ENCODE assay signal across 7 mouse cellular contexts in genomic region chr10:62500088-62500915, GRCm38 (mm10). TPM values are rescaled to one million over a fixed set of nuclear protein-coding genes. Genes with fewer than 3 reads are reported as not detected.
DNase-seq lines count a peak whose midpoint lies in the region; ATAC-seq and TF ChIP-seq lines count a peak whose summit lies in the region.

No protein-coding gene starts in this region.

- H3K9ac ChIP-seq in intestine, embryonic 15.5 days = no peak overlapping the region
- H3K9ac ChIP-seq in limb, embryonic 11.5 days (ENCODE audit: low read length) = no peak overlapping the region
- no peak overlapping the region; the same call in 1 of the 2 replicates for H3K9ac ChIP-seq in midbrain, embryonic 13.5 days (replicated peaks)

- peak; percentile 60 for ATAC-seq in activated CD4-positive, CD25-positive, alpha-beta regulatory T cell, adult 4 months
- ATAC-seq in intestine, embryonic 15.5 days = peak; percentile 54
- 0 out of 2 replicates have a peak, but pooled peaks have one; percentile 21 for ATAC-seq in limb, embryonic 11.5 days (ENCODE audit: insufficient number of reproducible peaks, low FRiP score, low TSS enrichment, low read depth)
- ATAC-seq in midbrain, embryonic 13.5 days = peak; percentile 80

- no peaks in the 10 kb centered on the region for H3K27me3 ChIP-seq in intestine, embryonic 15.5 days (replicated peaks)
- H3K27me3 ChIP-seq in limb, embryonic 11.5 days (ENCODE audit: control insufficient read depth, insufficient read depth, low read length) = no peaks in the 10 kb centered on the region
- H3K27me3 ChIP-seq in midbrain, embryonic 13.5 days = peaks cover 3% of the 10 kb centered on the region; the same call in 1 of the 2 replicates
- H3K27me3 ChIP-seq in small intestine, adult 2 months (ENCODE audit: control insufficient read depth, insufficient read depth, low read length) = no peaks in the 10 kb centered on the region

- no peaks in the 10 kb centered on the region for H3K4me1 ChIP-seq in intestine, embryonic 15.5 days (replicated peaks)
- no peaks in the 10 kb centered on the region for H3K4me1 ChIP-seq in limb, embryonic 11.5 days (ENCODE audit: control insufficient read depth, insufficient read depth, low read length)
- H3K4me1 ChIP-seq in midbrain, embryonic 13.5 days (replicated peaks) = no peaks in the 10 kb centered on the region
- H3K4me1 ChIP-seq in small intestine, adult 2 months (ENCODE audit: control insufficient read depth, insufficient read depth, insufficient read length, low read length) = peaks cover 7% of the 10 kb centered on the region; the same call in 1 of the 2 replicates

- no peak overlapping the region for H3K4me2 ChIP-seq in intestine, embryonic 15.5 days (replicated peaks)
- H3K4me2 ChIP-seq in limb, embryonic 11.5 days (ENCODE audit: low read depth, severe bottlenecking) = no peak overlapping the region
- peak overlapping the region; percentile 38 for H3K4me2 ChIP-seq in midbrain, embryonic 13.5 days (replicated peaks)

- peak; percentile 78; the same call in 1 of the 2 replicates for TF ChIP-seq CTCF in small intestine, adult 2 months (IDR thresholded peaks at IDR 0.05; ENCODE audit: extremely low read depth, insufficient read length, insufficient replicate concordance, low read depth, low read length)

- no peak overlapping the region for H3K27ac ChIP-seq in intestine, embryonic 15.5 days
- H3K27ac ChIP-seq in limb, embryonic 11.5 days (replicated peaks; ENCODE audit: low read depth, low read length) = no peak overlapping the region
- H3K27ac ChIP-seq in midbrain, embryonic 13.5 days = no peak overlapping the region
- H3K27ac ChIP-seq in small intestine, adult 2 months (ENCODE audit: insufficient read depth, low read depth, low read length) = peak overlapping the region; percentile 33; the same call in 1 of the 2 replicates

- H3K36me3 ChIP-seq in intestine, embryonic 15.5 days = no peaks in the 10 kb centered on the region
- H3K36me3 ChIP-seq in limb, embryonic 11.5 days (ENCODE audit: control insufficient read depth, insufficient read depth, low read length) = no peaks in the 10 kb centered on the region
- no peaks in the 10 kb centered on the region for H3K36me3 ChIP-seq in midbrain, embryonic 13.5 days
- H3K36me3 ChIP-seq in small intestine, adult 2 months (ENCODE audit: control insufficient read depth, insufficient read depth, low read length) = no peaks in the 10 kb centered on the region

- no peak overlapping the region for H3K4me3 ChIP-seq in intestine, embryonic 15.5 days (replicated peaks)
- no peak overlapping the region for H3K4me3 ChIP-seq in limb, embryonic 11.5 days (ENCODE audit: low read depth, low read length)
- no peak overlapping the region for H3K4me3 ChIP-seq in midbrain, embryonic 13.5 days (replicated peaks)
- no peak overlapping the region for H3K4me3 ChIP-seq in small intestine, adult 2 months (ENCODE audit: low read depth, low read length)

- peak; percentile 74 for DNase-seq in cerebellum, adult 9-10 months
- DNase-seq in frontal cortex, postnatal 25 days (ENCODE audit: low spot score in 2 of 2) = peak; percentile 19 to 35
- peak; percentile 67 for DNase-seq in limb, embryonic 11.5 days (ENCODE audit: low spot score)

- H3K9me3 ChIP-seq in intestine, embryonic 15.5 days = no peaks in the 10 kb centered on the region
- no peaks in the 10 kb centered on the region for H3K9me3 ChIP-seq in limb, embryonic 11.5 days (ENCODE audit: control insufficient read depth, low read length)
- H3K9me3 ChIP-seq in midbrain, embryonic 13.5 days = no peaks in the 10 kb centered on the region

- no peak for TF ChIP-seq POLR2A in small intestine, adult 2 months (IDR thresholded peaks at IDR 0.05; ENCODE audit: low read depth, low read length)

- WGBS in intestine, embryonic 15.5 days = 23% methylated on average over 15 of the region's 15 CpGs
- 26% methylated on average over 15 of the region's 15 CpGs for WGBS in limb, embryonic 11.5 days
- WGBS in midbrain, embryonic 13.5 days = 24% methylated on average over 15 of the region's 15 CpGs
- 22% methylated on average over 15 of the region's 15 CpGs for WGBS in small intestine, adult 2 months

RNA-seq across cellular contexts. Expression of gene Vps26a, which starts 13.7 kb away (rescaled TPM):
- polyA plus RNA-seq in activated CD4-positive, CD25-positive, alpha-beta regulatory T cell, adult 4 months (2017; shearing (Covaris generic)) = 10 to 100 TPM; 68.8 to 72.1 TPM
- 107 and 119 TPM in 2 replicates for polyA plus RNA-seq in intestine, embryonic 15.5 days (2015; fragmentation: Nextera tagmentation; extraction: Ambion mirVana)
- polyA plus RNA-seq in limb, embryonic 11.5 days (2014; fragmentation: Nextera tagmentation; extraction: Ambion mirVana) = 81.3 and 82.3 TPM in 2 replicates
- 68.5 and 69.2 TPM in 2 replicates for polyA plus RNA-seq in midbrain, embryonic 13.5 days (2015; fragmentation: Nextera tagmentation; extraction: Ambion mirVana)
- 1.3 and 3.2 TPM in 2 replicates for polyA plus RNA-seq in small intestine, adult 2 months (2012; rRNA removed)

RNA-seq across cellular contexts. Expression of gene Srgn, which starts 26.9 kb away (rescaled TPM):
- polyA plus RNA-seq in activated CD4-positive, CD25-positive, alpha-beta regulatory T cell, adult 4 months (2017; shearing (Covaris generic)) = 1,000 to 10,000 TPM; 1,983 to 1,991 TPM
- polyA plus RNA-seq in intestine, embryonic 15.5 days (2015; fragmentation: Nextera tagmentation; extraction: Ambion mirVana) = 11.6 and 15.4 TPM in 2 replicates
- polyA plus RNA-seq in limb, embryonic 11.5 days (2014; fragmentation: Nextera tagmentation; extraction: Ambion mirVana) = 3.9 and 4.3 TPM in 2 replicates
- polyA plus RNA-seq in midbrain, embryonic 13.5 days (2015; fragmentation: Nextera tagmentation; extraction: Ambion mirVana) = 7.3 and 8.7 TPM in 2 replicates
- polyA plus RNA-seq in small intestine, adult 2 months (2012; rRNA removed) = 6.5 and 8.2 TPM in 2 replicates

RNA-seq across cellular contexts. Expression of gene Supv3l1, which starts 50.8 kb away (rescaled TPM):
- polyA plus RNA-seq in activated CD4-positive, CD25-positive, alpha-beta regulatory T cell, adult 4 months (2017; shearing (Covaris generic)) = 1 to 10 TPM; 9.0 to 10.0 TPM
- 31.2 and 33.3 TPM in 2 replicates for polyA plus RNA-seq in intestine, embryonic 15.5 days (2015; fragmentation: Nextera tagmentation; extraction: Ambion mirVana)
- 30.2 and 34.5 TPM in 2 replicates for polyA plus RNA-seq in limb, embryonic 11.5 days (2014; fragmentation: Nextera tagmentation; extraction: Ambion mirVana)
- polyA plus RNA-seq in midbrain, embryonic 13.5 days (2015; fragmentation: Nextera tagmentation; extraction: Ambion mirVana) = 23.3 and 23.6 TPM in 2 replicates
- 8.4 and 10.9 TPM in 2 replicates for polyA plus RNA-seq in small intestine, adult 2 months (2012; rRNA removed)

RNA-seq across cellular contexts. Expression of gene 4930507D05Rik, which starts 51.0 kb away (rescaled TPM):
- polyA plus RNA-seq in activated CD4-positive, CD25-positive, alpha-beta regulatory T cell, adult 4 months (2017; shearing (Covaris generic)) = not detected
- 0.57 and 0.77 TPM in 2 replicates for polyA plus RNA-seq in intestine, embryonic 15.5 days (2015; fragmentation: Nextera tagmentation; extraction: Ambion mirVana)
- polyA plus RNA-seq in limb, embryonic 11.5 days (2014; fragmentation: Nextera tagmentation; extraction: Ambion mirVana) = 0.99 and 1.5 TPM in 2 replicates
- 1.2 and 1.4 TPM in 2 replicates for polyA plus RNA-seq in midbrain, embryonic 13.5 days (2015; fragmentation: Nextera tagmentation; extraction: Ambion mirVana)
- 0.05 TPM in 1 of 2 replicates, not detected in the other for polyA plus RNA-seq in small intestine, adult 2 months (2012; rRNA removed)

Comparison
In these comparisons a context has a peak if more than half of its experiments do, and no peak if none do; other contexts are left out.
1. ATAC-seq: peak in every context shown above with its lines; median percentile 80 in midbrain, embryonic 13.5 days; 60 in activated CD4-positive, CD25-positive, alpha-beta regulatory T cell, adult 4 months; 54 in intestine, embryonic 15.5 days; 21 in limb, embryonic 11.5 days.
2. RNA of gene Vps26a, which starts 13.7 kb away (polyA plus RNA-seq): 107 to 119 TPM in intestine, embryonic 15.5 days, 81.3 to 82.3 TPM in limb, embryonic 11.5 days, 68.8 to 72.1 TPM in activated CD4-positive, CD25-positive, alpha-beta regulatory T cell, adult 4 months and 68.5 to 69.2 TPM in midbrain, embryonic 13.5 days; 1.3 to 3.2 TPM in small intestine, adult 2 months; every median in the first group is over 10 times any median in the second.
3. RNA of gene Srgn, which starts 26.9 kb away (polyA plus RNA-seq): 1,983 to 1,991 TPM in activated CD4-positive, CD25-positive, alpha-beta regulatory T cell, adult 4 months; 11.6 to 15.4 TPM in intestine, embryonic 15.5 days, 7.3 to 8.7 TPM in midbrain, embryonic 13.5 days, 6.5 to 8.2 TPM in small intestine, adult 2 months and 3.9 to 4.3 TPM in limb, embryonic 11.5 days; every median in the first group is over 100 times any median in the second.
4. Peak in every context shown above with its lines, with median percentiles within 50 percentile points of each other: DNase-seq.